Mouse (Mus musculus) small intestine, adult 2 months (tissue): ENCODE data around the gene Pml.

Experiments used
- CTCF ChIP-seq: fragments of 200-500 bp; IDR thresholded peaks from 2 replicates; pipeline ENCODE4 v1.5.1; 2012; ENCODE audit warnings: low read depth, mild to moderate bottlenecking, control low read depth, inconsistent platforms, low read length, moderate library complexity, mixed read lengths; ENCODE audit not compliant: insufficient replicate concordance, insufficient read length; ENCODE audit errors: extremely low read depth
- POLR2A ChIP-seq: fragments of 200-500 bp; IDR thresholded peaks from 2 replicates; pipeline ENCODE4 v1.6.1; 2012; ENCODE audit warnings: low read depth, mild to moderate bottlenecking, control low read depth, inconsistent platforms, low read length, moderate library complexity

GRCm38 (mm10) chr9:58168880-58169279, 80.7 kb downstream of the Pml start:
- no peak for TF ChIP-seq CTCF
- TF ChIP-seq POLR2A = no peak
